Mouse (Mus musculus) left cerebral cortex, adult 9 months (tissue): ENCODE measurements around the gene Dcst1.

ENCODE experiments used
- DNase-seq, 2 experiments: peaks; one replicate each; pipeline ENCODE4 v3.0.0; 2022; ENCODE audit warnings: low spot score in 2 of 2

The Dcst1 gene

DNA sequence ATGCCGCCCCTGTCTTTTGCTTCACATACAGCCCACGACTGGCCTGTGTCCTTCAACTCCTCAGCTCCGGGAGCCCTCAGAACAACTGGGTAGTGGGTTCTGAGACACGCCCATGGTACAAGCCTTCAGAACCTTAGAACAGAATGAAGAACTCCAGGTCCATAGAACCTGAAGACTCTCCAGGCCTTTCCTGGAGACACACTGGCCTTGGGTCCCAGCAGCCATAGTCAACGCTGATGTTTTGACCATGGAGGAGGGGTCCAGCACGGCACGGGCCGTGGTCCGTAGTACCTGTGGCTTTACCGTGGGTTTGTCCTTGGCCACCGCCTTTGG lies at the start of gene Dcst1:
Gene Dcst1 (minus strand): TSS at position 101 of the 333 bp plus-strand sequence.
- DNase-seq: no peak

DNA sequence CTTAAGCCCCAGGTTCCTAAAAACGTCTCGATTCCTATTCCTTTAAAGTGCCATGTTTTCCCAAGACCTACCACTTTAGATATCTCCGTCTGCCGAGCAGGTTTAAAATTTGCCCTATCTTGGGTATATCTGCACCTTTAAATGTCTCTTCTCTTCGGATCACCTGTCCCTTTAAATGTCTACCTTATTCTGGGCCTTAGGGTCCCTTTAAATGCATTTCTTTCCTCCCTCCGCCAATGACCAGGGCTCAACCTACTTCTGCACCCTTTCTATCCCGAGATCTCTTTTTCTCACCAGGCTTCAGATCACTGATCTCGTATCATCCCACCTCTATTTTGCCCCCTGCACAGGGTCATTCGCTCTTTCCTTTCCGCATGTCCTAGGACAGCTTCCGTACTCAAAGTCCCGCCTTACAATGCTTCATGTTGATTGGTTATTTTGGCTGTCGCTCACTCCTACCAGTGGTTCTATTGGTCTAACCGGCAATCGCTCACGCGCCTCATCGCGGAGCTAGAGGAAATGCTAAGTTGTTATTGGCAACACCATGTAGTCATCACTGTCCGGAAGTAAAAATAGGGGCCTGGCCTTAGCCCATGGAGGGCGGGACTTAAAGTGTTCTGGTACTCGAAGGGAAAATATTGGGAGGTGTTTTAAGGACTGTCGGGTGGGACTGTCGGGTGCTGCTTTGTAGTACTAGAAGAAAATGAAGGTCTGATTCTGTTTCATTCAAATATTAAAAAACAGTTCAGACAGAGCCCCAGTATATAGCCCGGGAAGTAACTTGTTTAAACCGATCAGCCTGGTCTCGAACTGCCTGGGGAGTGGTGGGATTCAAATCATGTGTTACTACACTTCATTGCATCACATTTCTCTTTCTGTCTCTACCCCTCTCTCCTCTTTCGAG lies 46.7 kb upstream of the Dcst1 start, which contains the start of gene Flad1:
Gene Flad1 (minus strand): TSS at position 381 of the 904 bp plus-strand sequence.
- DNase-seq: peak; percentile 99 to 100

- no peak for DNase-seq
Measured at GRCm38 (mm10) chr3:89410864-89411263, 45.8 kb upstream of the Dcst1 start.

- no peak for DNase-seq
Measured at GRCm38 (mm10) chr3:89409701-89410100, 44.6 kb upstream of the Dcst1 start.

- DNase-seq: no peak
Measured at GRCm38 (mm10) chr3:89408448-89408847, 43.4 kb upstream of the Dcst1 start.

- no peak for DNase-seq
Measured at GRCm38 (mm10) chr3:89406887-89407286, 41.8 kb upstream of the Dcst1 start.

DNA sequence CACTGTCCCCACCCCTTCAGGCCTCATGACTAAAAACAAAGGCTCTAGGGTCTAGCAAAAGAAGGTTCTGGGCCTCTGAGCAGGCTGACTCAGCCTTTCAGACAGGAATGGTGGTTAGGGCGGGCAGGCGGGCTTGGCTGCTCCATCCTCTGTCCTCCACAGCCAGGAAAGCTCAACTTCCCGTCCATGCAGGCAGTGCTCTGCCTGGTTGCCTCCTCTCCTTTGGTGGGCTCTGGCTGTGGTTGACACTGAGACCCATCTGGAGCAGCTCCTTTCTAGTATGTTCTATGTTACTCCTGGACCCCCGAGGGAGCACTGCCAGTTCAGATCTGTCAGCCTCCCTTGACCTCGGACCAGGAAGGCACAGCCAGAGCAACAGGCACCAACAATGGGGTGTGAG lies 37.6 kb upstream of the Dcst1 start, which contains the start of gene Lenep:
Gene Lenep (minus strand): TSS at position 101 of the 400 bp plus-strand sequence.
- no peak for DNase-seq

DNA sequence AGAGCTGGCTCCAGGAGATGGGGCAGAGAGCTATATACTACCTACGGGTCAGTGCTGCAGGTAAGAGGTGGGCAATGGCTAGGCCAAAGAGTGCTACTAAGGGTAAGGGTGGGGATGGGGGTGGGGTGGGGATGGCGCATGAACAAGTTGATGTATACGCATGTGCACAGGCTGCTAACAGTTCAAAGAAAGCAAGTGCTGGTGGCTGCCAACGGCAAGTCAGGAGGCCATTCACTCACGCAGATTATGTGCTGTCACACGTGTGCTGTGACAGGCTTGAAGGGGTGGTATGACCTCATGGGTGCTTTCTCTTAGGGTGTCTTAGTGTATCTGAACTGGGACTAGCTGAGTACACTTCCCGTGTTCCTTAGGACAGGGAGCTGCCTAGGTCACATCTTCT lies 36.3 kb upstream of the Dcst1 start:
- no peak for DNase-seq

- DNase-seq: no peak
Measured at GRCm38 (mm10) chr3:89396654-89397005, 31.6 kb upstream of the Dcst1 start.

GRCm38 (mm10) chr3:89395806-89396653 lies 31.0 kb upstream of the Dcst1 start:
- DNase-seq: peak in 1 of 2 experiments; percentile 61

GRCm38 (mm10) chr3:89395419-89395805 lies 30.4 kb upstream of the Dcst1 start:
- no peak for DNase-seq

GRCm38 (mm10) chr3:89394894-89395256 lies 29.8 kb upstream of the Dcst1 start:
- DNase-seq: peak in 1 of 2 experiments; percentile 66

- peak in 1 of 2 experiments; percentile 61 for DNase-seq
Measured at GRCm38 (mm10) chr3:89394006-89394893, 29.2 kb upstream of the Dcst1 start, which contains the start of gene Zbtb7b. Gene Zbtb7b, minus strand, starts transcription at chr3:89394776.

DNA sequence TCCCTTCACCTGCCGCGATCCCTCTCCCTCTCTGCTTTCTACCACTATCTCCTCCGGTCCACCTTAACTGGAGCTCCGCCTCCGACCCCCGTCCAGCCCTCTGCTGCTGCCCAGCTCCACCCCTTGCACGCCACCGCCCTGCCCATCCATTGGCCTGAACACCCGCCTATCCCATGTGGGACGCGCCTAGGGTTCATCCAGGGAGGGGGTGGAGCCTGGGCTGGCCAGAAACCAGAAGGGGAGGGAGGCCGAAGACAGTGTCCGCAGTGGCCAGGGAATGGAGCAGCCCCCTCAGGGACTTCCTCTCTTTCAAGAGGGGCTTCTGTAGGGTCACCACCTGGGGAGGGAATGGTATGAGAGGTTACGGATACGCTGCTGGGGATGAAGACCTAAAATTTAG lies 28.6 kb upstream of the Dcst1 start:
- DNase-seq: peak; percentile 91 to 97

GRCm38 (mm10) chr3:89392871-89393311 lies 27.8 kb upstream of the Dcst1 start:
- no peak for DNase-seq

GRCm38 (mm10) chr3:89391663-89392511 lies 26.8 kb upstream of the Dcst1 start:
- peak in 1 of 2 experiments; percentile 37 for DNase-seq

- no peak for DNase-seq
Measured at GRCm38 (mm10) chr3:89390699-89391662, 25.9 kb upstream of the Dcst1 start.

GRCm38 (mm10) chr3:89390111-89390515 lies 25.1 kb upstream of the Dcst1 start:
- no peak for DNase-seq
